Mouse (Mus musculus) monocyte, adult 59 days (primary cell): Measurements from ENCODE around the gene 2900026A02Rik. TPM values are rescaled to one million over a fixed set of nuclear protein-coding genes. Genes with fewer than 3 reads are reported as not detected.

Source experiments
- total RNA-seq, 2 experiments: library from RNA; stranded (reverse); gene quantifications; one replicate each; pipeline ENCODE4 v1.2.4; 2023

The 2900026A02Rik gene
- 1 to 10 TPM; 7.0 to 7.7 TPM for total RNA-seq

GRCm38 (mm10) chr5:113221147-113221865, at the start of gene 2900026A02Rik:
2900026A02Rik (minus strand) TSS chr5:113221236.

DNA sequence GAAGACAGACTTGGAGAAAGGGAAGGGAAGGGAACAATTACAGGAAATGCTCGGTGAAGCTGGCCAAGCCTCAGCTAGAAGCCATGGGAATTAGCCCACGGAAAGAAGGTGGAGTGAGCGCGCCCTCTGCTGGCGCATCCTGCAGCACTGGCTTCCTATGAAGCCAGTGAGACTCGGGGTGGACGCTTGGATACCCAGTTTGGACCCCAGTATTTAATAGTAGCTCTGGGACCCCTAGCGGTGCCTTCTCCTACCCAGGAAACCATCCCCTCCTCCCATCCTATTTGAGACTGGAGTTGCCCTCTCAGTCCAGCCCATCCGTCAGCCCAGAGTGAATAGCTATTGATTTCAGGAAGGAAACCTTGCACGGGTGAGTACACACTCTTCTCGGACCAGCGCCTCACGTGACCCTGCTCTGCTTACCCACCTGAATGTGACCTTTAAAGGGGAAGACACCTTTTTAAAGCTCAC, 5.6 kb upstream of the 2900026A02Rik start, which contains the start of gene Tmem211:
Gene Tmem211, plus strand, starts transcription at position 278 of the 471 bp plus-strand sequence.

GRCm38 (mm10) chr5:113081439-113081838, 139.6 kb downstream of the 2900026A02Rik start, which contains the start of gene Crybb3:
Crybb3 (minus strand) TSS chr5:113081584.

GRCm38 (mm10) chr5:113070017-113070416, 151.0 kb downstream of the 2900026A02Rik start, which contains the start of gene Crybb2:
Crybb2 (minus strand) TSS chr5:113070117.

Other genes starting within 250 kb of the 2900026A02Rik start
- gene Grk3, start 205.4 kb downstream of the 2900026A02Rik start, total RNA-seq = 100 to 1,000 TPM; 420 to 507 TPM
- gene Crybb2, start 151.1 kb downstream of the 2900026A02Rik start, total RNA-seq = not detected
- gene Crybb3, start 139.7 kb downstream of the 2900026A02Rik start, total RNA-seq = not detected
- gene Tmem211, start 5.7 kb upstream of the 2900026A02Rik start, total RNA-seq = not detected
- gene Sgsm1, start 89.5 kb upstream of the 2900026A02Rik start, total RNA-seq = not detected
- gene Aym1, start 136.1 kb upstream of the 2900026A02Rik start, total RNA-seq = not detected